Mouse (Mus musculus) frontal cortex, adult 2 months (tissue): ENCODE measurements around the gene Ptpra. TPM values are rescaled to one million over a fixed set of nuclear protein-coding genes. Genes with fewer than 3 reads are reported as not detected.
"Not testable (repeated sequence)": the region's sequence is repeated elsewhere in the genome, so short reads cannot be mapped to it uniquely, and the experiment has no call there.

Source experiments
- DNase-seq, 2 experiments: peaks; one replicate each; pipeline ENCODE4 v3.0.0; 2022; ENCODE audit warnings: low spot score in 1 of 2; ENCODE audit errors: extremely low spot score in 1 of 2
- polyA plus RNA-seq: library from polyadenylated mRNA; depleted of rRNA; stranded (reverse); fragments of >200 nt; gene quantifications from 2 replicates; pipeline ENCODE4 v1.2.3, GENCODE M21; 2012

The Ptpra gene
- polyA plus RNA-seq, 1 experiment = 161 TPM

DNA sequence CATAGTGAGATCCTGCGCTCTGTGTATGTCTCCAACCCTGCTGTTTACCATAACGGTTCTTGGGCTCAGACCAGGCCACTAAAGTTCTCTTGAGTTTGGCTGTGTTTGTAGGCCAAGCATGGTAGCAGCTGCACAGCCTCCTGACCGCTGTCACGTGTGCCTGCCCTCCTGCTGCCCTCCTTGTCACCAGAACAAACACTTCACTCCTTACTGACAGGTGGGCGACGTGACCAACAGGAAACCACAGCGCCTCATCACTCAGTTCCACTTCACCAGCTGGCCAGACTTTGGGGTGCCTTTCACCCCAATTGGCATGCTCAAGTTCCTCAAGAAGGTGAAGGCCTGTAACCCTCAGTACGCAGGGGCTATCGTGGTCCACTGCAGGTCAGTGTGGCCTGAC, 90.2 kb downstream of the Ptpra start:
- no peak for DNase-seq

DNA sequence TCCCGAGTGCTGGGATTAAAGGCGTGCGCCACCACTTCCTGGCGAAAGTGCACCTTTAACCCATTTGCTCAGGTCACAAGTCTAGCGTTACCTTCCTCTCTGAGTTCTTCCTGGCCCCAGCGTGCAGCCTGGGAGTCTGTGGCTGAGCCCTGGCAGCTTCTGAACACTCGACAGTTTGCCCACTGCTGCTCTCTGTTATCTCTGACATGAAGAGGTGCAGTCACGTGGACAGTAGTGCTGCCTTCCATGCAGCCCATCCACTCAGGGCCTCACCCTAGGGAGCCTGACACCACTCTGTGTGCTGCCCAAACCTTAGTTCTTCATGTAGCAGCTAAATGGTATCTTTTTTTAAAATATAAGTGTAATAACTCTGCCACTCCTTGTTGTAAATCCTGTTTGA, 96.9 kb downstream of the Ptpra start:
- no peak for DNase-seq

DNA sequence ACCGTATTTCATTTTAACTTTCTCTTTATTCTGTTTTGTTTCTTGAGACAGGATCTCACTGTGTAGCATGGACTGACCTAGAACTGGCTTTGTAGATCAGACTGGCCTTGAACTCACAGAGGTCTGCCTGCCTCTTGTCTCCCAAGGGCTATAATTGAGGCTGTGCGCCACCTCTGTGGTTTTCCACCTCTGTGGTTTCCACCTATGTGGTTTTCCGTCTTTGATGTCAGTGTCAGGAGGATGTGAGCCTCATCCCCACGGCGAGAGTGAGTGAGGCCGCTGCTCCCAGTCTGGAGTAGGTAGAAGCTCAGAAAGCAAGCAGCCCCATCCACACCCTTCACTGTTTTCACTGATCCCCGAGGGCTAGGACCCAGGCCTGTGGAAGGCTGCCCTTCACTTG, 104.8 kb downstream of the Ptpra start:
- no peak for DNase-seq

DNA sequence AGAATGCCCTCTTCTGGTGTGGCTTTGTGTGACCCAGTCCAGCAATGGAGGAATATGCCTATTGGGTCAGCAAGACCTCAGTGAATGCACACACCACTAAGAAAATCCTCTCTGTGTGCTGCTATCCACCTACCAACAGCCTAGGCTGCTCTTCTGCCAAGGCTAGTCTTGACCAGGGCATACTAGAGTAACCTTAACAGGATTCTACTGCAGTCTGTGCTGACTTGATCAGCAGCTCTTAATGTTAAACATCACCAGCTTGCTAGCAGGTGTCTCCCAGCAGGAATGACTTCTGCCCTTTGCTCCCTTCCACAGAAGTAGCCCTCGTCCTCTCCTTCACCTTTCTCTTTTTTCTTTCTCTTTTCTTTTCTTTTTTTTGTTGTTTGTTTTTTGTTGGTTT, 106.2 kb downstream of the Ptpra start:
- no peak for DNase-seq

DNA sequence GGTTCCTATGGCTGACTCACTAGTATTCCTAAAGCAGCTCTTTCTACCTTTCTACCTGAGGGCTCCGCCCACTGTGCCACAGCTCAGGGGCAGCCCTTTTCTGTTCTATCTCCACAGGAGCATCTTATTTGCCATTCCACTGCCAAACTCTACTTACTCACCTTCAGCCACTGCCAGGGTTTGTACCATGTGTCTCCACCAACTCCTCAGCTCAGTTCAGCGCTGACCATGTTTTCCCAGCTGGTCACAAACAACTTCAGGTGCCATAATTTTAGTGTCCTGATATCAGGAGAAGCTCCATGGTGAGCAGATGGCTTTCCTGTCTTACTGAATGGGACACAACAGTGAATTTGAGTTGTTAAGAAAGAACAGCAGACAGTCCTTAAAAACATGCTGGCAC, 107.4 kb downstream of the Ptpra start:
- DNase-seq = no peak

DNA sequence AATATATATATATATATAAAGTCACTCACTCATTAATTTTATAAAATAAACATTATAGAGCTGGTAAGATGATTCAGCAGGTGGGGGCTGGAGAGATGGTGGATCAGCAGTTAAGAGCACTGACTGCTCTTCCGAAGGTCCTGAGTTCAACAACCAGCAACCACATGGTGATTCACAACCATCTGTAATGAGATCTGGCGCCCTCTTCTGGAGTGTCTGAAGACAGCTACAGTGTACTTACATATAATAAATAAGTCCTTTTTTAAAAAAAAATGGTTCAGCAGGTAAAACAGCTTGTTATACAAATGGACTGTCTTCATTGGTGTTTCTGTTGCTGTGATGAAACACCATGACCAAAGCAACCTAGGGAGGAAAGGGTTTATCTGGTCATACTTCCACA, 107.9 kb downstream of the Ptpra start:
- no peak for DNase-seq

DNA sequence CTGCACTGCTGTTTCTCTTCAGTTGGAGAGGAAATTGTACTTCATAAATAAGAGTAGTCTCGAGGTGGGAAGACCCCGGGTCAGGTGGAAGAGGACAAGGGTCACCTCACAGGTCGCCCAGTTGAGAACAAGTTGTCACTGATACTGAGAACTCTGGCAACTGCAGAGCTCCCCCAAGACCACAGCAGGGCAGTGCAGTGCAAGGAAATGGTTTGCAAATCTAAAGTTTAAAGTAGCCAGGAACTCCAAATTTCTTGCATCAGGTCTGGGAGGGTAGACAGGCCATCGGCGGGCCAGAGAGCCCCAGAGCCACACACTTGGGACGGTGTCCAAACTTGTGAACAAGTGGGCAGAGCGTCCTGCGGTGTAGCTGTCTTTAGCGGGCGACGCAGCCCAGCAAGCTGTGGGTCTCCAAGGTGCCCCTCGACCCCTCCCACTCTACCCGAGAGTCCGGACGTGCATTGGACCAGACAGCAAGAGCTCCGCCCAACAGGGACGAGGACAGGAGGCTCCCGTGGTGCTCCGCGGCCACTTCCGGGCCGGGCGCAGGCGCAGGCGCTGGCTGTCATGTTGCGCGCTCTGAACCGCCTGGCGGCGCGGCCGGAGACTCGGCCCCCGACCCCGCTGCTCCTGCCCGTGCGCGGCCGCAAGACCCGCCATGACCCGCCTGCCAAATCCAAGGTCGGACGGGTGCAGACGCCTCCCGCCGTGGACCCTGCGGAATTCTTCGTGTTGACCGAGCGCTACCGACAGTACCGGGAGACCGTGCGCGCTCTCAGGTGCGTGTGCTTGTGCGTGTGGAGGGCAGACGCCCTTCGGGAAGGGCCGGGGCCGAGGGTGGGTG, 113.4 kb downstream of the Ptpra start, which contains the start of gene Mrps26:
TSS of gene Mrps26 (plus strand) at position 531 of the 844 bp plus-strand sequence.
- peak; percentile 87 to 95 for DNase-seq

DNA sequence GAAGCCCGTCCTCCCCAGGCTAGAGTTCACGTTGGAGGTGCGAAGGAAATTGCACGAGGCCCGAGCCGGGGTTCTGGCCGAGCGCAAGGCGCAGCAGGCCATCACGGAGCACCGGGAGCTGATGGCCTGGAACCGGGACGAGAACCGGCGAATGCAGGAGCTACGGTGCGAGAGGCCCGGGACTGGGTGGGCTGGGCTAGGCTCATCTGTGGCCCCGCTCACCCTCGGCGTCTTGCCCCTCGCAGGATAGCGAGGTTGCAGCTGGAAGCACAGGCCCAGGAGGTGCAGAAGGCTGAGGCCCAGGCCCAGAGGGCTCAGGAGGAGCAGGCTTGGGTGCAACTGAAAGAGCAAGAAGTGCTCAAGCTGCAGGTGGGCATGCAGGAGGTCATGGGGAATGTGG, 114.0 kb downstream of the Ptpra start:
- peak in 1 of 2 experiments; percentile 25 for DNase-seq

DNA sequence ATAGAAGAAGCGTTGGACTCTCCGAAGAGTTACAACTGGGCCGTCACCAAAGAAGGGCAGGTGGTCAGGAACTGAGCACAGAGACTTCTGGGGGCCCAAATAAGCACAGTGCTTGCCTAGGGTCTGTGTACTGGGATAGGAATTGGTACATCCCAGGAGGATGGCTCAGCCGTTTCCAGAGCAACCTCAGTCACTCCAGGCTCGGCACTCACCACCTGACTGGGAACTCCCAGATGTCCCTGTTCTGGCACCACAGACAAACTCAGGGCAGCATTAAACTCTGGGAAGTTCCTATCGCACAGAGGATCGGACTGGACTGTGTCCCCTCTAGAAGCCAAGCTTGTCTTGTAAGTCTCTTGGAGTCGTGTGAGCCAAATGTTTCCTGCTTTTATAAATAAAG, 114.9 kb downstream of the Ptpra start:
- no peak for DNase-seq

DNA sequence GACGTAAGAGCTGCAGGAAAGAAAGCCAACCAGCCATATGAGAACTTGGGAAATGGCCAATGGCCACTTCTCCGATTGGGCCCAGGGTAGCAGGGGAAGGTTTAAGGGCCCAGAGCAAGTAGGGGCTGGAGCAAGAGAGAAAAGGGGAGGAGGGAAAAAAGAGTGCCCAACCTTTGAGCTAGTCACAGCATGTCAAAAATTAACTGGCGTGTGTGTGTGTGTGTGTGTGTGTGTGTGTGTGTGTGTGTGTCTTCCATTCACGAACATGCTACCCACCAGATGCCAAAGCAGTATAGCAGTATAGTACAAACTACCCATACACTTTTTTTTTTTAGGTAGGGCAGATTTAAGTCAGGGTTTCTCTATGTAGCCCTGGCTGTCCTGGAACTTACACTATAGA, 118.8 kb downstream of the Ptpra start:
- DNase-seq = no peak

DNA sequence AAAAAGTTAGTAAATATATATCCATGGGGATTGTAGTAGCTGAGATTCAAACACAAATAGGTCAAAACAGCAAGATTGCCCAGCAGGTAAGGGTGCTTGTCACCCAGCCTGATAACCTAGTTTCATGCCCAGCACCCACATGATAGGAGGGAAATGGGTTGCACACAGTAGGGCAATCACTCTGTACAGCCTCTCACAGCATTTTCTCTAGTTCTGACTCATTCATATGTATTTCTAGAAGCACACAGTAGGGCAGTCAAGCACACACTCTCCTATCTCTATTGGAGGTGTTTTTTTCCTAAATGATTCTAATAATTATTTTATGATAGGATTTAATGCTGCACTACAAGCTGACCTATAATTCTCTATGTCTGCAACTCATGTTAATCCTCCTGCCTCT, 119.8 kb downstream of the Ptpra start:
- DNase-seq = no peak

DNA sequence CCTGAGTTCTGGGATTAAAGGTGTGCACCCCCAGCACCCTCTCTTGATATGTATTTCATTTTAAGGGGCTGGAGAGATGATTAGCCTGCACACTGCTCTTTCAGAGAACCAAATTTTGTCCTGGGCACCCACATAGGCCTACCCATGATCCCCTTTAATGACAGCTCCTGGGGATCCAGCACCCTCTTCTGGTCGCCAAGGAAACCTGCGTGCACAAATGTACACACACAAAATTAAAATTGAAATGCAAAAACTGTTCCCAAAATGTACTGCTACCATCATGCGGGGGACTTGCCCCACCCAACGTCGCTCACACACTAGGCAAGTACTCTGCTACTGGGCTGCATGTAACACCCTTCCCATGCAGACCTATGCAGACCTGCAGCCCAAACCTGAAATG, 124.9 kb downstream of the Ptpra start:
- no peak for DNase-seq

DNA sequence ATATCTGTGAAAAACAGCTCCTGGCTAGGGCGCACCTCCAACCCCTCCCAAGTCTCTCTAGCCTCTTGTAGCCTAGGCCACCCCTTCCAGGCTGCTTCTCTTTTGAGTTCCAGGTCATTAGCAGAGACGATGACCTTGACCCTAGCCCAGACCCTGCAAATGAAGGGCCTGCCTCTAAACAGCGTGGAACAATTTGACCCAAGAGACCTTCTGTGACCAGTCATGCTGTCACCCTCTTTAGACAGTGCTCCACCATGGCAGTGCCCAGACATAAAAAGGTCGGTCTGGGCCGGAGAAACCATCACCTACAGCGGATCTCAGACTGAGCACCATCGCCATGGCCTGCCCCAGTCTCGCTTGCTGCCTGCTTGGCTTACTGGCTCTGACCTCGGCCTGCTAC, 125.8 kb downstream of the Ptpra start, which contains the start of gene Oxt:
TSS of gene Oxt (plus strand) at position 301 of the 400 bp plus-strand sequence.
- no peak for DNase-seq

DNA sequence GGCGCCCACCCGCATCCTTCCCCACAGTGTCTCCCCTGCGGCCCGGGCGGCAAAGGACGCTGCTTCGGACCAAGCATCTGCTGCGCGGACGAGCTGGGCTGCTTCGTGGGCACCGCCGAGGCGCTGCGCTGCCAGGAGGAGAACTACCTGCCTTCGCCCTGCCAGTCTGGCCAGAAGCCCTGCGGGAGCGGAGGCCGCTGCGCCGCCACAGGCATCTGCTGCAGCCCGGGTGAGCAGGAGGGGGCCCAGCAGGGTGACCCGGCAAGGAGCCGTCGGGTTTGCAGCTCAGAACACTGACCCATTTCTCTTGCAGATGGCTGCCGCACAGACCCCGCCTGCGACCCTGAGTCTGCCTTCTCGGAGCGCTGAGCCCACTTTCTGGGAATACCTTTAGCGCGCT, 126.5 kb downstream of the Ptpra start:
- not testable (repeated sequence) for DNase-seq

DNA sequence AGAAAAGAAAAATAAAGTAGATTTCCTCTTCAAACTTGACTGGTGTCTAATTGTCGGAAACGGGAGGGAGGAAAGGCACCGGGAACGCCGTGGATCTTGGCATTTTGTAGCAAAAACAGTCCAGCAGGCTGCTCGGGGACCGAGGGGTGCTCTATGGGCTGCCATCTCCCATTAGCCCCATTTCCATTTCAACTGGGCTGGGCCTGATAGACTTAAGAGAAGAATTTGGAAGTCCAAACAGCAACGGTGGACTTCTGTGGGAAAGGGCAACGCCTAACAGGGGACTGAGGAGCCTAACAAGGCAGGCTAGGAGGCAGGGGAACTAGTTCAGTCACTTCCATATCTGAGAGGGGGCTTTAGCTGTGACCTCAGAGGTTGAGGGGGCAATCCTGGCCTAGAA, 126.9 kb downstream of the Ptpra start:
- no peak for DNase-seq

DNA sequence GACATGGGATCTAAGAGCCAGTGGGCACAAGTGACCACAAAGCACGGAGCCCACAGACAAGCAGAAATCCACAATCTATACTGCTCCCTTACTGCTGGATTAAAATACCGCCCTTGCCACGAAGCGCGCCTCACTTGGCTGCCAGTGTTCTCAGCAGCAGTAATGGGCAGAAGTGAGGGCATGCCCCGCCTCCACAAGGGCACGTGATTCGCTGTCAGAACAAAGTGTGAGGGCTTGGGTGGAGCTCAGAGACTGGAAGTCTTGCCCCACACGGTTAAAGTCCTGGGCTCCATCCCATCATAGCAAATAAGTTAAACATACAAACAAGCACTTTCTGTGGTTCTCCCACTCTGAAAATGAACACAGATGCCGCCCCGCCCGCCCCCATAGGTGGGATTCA, 127.6 kb downstream of the Ptpra start:
- peak in 1 of 2 experiments; percentile 42 for DNase-seq

DNA sequence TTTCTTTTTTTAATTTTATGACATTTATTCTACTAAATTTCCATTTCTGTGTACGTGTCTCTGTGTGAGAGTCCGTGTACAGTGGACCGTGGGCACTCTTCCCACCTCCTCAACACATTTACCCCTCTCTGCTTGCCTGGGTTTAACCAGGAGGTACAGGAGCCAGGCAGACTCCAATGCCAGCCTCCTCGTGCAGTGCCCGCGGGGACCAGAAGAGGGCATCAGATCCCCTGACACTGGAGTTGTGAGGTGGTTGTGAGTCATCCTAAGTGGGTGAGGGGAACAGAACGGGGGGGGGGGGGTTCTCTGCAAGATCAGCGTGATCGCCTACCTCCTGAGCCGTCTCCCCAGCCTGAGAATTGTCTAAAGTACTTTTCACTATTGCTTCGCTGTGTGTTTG, 128.1 kb downstream of the Ptpra start:
- peak in 1 of 2 experiments; percentile 87 for DNase-seq

DNA sequence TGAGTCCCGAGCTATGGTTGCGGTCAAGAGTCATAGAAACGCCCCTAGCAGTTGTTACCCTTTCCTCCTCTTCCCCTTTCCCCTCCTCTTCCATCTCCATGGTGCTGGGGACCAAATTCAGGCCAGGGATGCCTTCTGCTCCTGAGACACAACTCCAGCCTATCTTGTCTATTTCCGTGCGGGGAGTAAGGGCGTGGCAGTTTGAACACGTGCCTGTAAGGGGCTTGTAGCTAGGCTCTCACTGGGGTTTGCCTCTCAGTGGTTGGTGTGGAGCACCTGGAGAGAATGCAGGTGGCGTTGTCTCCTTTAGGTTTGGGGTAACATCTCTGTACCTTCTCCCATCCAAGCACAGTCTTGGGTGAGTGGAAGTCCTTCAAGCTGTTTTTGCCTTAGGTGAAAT, 129.7 kb downstream of the Ptpra start:
- no peak for DNase-seq

DNA sequence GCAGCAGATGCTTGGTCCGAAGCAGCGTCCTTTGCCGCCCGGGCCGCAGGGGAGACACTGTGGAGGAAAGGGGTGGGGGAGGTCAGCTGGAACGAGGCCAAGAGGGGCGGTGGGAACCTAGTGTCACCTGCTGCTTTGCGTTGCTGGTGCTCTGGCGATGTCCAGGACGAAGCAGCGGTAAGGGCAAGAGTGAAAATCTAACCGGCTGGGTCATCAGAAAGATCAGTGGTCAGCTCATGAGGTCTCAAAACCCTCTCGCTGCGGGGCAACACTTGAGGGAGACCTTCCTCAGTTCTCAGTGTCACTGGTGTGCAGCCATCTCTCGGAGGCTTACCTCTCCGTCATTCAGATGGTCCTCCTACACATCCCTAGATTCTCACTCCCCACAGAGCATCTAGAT, 131.1 kb downstream of the Ptpra start:
- DNase-seq = no peak

DNA sequence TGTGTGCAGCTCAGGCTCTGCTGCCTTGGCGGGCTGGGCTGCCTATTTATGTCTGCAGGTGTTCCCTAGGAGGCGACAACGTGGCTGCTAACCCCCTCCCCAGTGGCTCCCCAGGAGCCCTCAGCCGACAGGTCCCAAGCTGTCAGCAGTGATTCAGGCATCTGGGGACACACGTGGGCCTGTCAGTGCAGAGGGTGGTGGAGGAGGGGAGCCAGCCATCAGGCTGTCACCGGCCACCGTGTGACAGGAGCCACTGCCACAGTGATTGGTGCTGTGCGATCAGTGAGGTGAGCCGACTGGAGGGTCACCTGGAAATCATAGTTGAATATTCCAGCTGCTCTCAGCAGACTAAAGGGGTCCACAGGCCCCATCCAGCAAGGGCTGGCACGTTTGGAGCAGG, 132.5 kb downstream of the Ptpra start, which contains the start of gene Avp:
TSS of gene Avp (minus strand) at position 3 of the 400 bp plus-strand sequence.
- DNase-seq = no peak

DNA sequence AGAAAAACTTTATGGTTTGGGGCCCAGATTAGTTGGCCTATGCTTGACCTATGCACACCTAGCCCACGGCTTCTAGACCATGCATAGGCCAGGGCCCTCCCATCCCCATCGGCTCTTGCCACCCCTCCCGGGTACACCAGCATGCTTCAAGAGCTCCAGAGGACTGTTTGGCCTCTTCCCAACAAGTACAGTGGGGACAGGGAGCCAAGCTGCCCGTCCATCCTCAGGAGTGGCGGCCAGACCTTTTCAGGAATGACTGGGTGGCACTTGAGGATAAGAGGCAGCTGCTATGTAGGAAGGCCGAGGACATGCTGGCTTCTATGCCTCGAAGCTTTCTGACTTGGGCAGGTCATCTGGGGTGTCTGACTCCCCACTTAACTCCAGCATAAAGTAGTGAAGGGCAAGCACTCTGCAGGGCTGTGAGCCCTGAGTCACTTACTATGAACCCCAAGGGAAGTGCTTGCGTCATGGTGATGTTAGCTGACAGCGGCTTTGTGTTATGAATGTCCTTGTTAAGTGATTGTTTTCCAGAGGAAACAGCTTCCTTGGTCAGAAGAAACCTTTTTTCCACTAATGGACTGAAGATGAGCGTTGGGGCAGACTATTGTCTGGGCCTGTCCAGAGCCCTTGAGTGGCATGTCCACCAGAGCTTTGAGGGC, 134.0 kb downstream of the Ptpra start:
- DNase-seq = no peak

DNA sequence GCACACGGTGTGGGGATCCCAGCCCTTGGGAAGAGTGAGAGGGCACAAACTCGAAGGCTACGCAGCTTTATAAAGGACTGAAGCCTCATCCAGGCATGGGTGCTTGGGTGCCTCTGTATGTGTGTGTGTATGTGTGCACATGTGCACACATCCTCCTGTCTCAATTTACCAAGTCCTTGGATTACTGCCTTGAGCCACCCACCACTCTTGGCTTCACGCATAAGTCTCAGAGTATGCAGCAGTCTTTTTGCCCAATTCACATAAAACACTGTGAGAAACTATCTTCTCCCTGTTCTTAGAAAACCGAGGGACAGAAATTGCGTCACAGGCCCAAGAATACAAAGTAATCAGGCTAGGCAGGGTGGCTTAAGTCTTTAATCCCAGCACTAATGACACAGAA, 135.9 kb downstream of the Ptpra start:
- DNase-seq = peak; percentile 41 to 72
